Mouse (Mus musculus) gastrocnemius, postnatal 36 days (tissue): Measurements from ENCODE around the gene Abhd4. TPM values are rescaled to one million over a fixed set of nuclear protein-coding genes. Genes with fewer than 3 reads are reported as not detected.

Source experiments
- DNase-seq, 2 experiments: peaks; one replicate each; pipeline ENCODE4 v3.0.0; 2022
- intact Hi-C: fragments of 180-260 bp; cut with DNase I; formaldehyde crosslinking; loops from one replicate; pipeline ENCODE4 v1.15.1; 2025
- total RNA-seq, 2 experiments: library from RNA; stranded (reverse); gene quantifications; 2 replicates each; pipeline ENCODE4 v1.2.3; 2021

The Abhd4 gene
- total RNA-seq, 2 experiments from 2014 or later: 14.7 to 20.6 TPM

DNA sequence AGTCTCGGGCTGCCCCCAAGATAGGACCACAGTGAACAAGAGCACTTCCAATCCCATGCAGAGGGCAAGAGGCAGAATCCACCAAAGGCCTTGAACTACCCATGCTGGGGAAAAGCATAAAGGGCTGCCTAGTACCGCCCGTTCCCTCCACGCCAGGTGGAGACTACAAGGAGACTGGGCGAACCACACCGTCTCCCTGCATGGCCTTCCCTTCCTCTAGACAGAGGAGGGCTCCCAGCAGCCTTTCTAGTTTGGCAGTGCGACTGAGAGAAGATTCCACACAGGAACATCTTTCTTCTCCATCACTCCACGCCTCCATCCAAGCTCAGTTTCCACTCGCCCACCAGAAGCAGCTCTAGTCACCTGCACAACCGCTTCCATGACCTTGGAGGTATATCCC is 14.0 kb downstream of the Abhd4 start:
- DNase-seq: no peak
- intact Hi-C loops: no loop called here

GRCm38 (mm10) chr14:54269566-54269965 is 15.6 kb downstream of the Abhd4 start:
- intact Hi-C loops: no loop called here
- no peak for DNase-seq

GRCm38 (mm10) chr14:54270413-54270812 is 16.4 kb downstream of the Abhd4 start:
- intact Hi-C loops: no loop called here

DNA sequence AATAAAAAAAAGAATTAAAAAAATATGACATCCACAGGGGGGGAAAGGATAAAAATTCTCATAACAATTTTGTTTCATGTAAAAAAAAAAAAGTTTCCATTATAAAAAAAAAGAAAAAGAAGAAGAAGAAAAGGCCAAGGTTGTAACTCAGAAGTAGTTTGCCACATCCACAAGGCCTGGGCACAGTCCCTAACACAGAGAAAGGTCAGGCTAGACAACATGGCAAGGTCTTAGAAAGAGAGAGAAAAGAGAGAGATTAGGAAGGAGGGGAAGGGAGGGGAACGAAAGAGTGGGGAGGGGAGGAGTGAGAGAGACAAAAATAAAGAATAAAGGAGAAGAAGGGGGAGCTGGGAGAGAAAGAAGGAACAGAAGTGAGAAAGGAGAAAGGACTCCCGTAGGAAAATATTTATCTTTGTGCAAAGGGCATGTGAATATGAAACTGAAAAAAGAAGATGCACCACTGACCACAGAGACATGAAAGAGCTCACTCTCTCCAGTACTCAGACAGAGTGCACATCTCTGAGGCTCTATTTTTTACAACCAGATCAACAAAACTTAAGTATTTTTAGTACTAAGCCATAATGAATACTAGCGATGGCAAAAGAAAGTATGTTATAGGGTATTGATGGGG is 18.1 kb downstream of the Abhd4 start:
- no peak for DNase-seq
- intact Hi-C loops: no loop called here

More at GRCm38 (mm10) chr14:54270413-54270812, 16.4 kb downstream of the Abhd4 start:
- DNase-seq: no peak

DNA sequence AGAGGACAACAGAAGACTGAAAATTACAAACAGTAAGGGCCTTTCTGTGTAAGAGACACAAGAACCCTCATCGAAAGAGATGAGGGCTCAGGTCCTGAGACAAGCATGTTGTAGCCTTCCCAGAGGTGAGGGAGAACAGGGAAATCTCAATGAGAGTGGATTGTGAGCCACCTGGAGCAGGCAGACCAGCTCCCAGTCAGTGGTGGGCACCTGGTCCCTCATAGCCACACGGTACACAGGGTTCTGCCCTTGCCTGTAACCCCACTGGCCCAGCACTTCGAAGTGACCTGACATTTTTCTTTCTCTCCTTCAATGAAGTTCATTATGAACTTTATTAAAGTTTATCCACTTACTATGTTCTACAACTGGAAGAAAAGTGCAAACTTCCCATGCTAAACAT is 18.7 kb downstream of the Abhd4 start:
- intact Hi-C loops: no loop called here
- no peak for DNase-seq

- no peak for DNase-seq
- intact Hi-C loops: no loop called here
Observed at GRCm38 (mm10) chr14:54276446-54276845, 22.5 kb downstream of the Abhd4 start.

- intact Hi-C loops: no loop called here
- DNase-seq: no peak
Observed at GRCm38 (mm10) chr14:54284839-54285238, 30.9 kb downstream of the Abhd4 start, which contains the start of gene Olfr49. Olfr49 (minus strand) TSS chr14:54284939.

DNA sequence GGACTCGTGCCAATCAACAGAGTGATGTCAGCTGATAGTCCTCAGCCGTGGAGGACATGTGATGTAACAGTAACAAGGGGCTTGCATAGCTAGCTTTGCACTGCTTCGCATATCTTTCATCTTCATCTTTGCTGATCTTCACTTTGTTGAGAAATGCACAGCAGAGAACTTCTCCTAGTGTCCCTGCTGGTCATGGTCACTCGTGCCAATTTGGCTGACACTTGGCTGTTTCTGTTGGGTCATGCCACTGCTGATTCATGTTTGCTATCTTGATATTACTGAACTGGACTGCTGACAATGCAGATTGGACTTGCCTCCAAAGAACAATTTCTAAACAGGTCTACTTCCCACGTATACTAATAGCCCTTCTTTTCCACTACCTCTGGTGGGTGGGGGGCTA is 46.1 kb downstream of the Abhd4 start:
- DNase-seq: no peak
- intact Hi-C loops: no loop called here

DNA sequence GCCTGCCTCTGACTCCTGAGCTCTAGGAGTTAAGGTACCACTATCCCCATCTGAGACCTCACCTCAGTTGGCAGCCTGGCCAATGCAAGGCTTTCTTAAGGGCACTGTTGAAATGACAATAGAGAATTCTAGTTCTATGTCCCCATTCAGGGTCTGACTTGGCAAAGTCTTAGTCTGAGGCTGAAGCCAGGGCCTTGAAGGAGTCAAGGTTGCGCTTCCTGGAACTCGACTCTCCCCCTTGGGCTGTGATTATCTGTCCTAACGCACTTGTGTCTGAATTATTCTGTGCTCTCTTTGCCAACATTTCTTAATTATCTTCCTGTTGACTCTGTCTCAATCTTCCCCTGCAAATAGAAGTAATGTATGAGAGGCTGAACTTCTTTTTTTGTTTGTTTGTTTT is 46.7 kb downstream of the Abhd4 start:
- intact Hi-C loops: no loop called here
- DNase-seq: no peak

GRCm38 (mm10) chr14:54311763-54312162 is 57.8 kb downstream of the Abhd4 start:
- intact Hi-C loops: no loop called here

More at GRCm38 (mm10) chr14:54311763-54312162, 57.8 kb downstream of the Abhd4 start:
- no peak for DNase-seq

Other genes with a start within 250 kb of the Abhd4 start
- gene Dad1, start 84 bp upstream of the Abhd4 start, total RNA-seq: 10 to 100 TPM; 65.7 to 66.8 TPM
- not detected for gene Olfr49, start 30.8 kb downstream of the Abhd4 start, total RNA-seq
- 10 to 100 TPM; 48.3 to 54.6 TPM for gene Oxa1l, start 106.6 kb downstream of the Abhd4 start, total RNA-seq
- gene Slc7a7, start 163.6 kb downstream of the Abhd4 start, total RNA-seq: 1 to 10 TPM in 1 of 2 experiments, under 1 TPM in 1; 0.97 to 1.5 TPM
- gene Mrpl52, start 172.7 kb downstream of the Abhd4 start, total RNA-seq: 10 to 100 TPM; 87.6 to 92.8 TPM
- 10 to 100 TPM; 10.7 to 10.8 TPM for gene Mmp14, start 177.4 kb downstream of the Abhd4 start, total RNA-seq
- 10 to 100 TPM; 34.2 to 36.1 TPM for gene Lrp10, start 209.9 kb downstream of the Abhd4 start, total RNA-seq
- gene Rem2, start 221.9 kb downstream of the Abhd4 start, total RNA-seq: not detected